Mouse (Mus musculus) heart, embryonic 16.5 days (tissue): ENCODE measurements around the gene Flt3. TPM values are rescaled to one million over a fixed set of nuclear protein-coding genes. Genes with fewer than 3 reads are reported as not detected.

ENCODE experiments used
- ATAC-seq: fragments of 200-750 bp; cut with Nextera tagmentation; replicated peaks from 2 replicates; pipeline ENCODE4 v1.8.0; 2017; ENCODE audit warnings: moderate number of reproducible peaks; ENCODE audit not compliant: insufficient read depth, low FRiP score; ENCODE audit errors: extremely low read depth
- H3K27ac ChIP-seq: fragments of 300-500 bp; sonication (generic); 2 replicates; pipeline ENCODE4 v1.5.1; 2014; ENCODE audit warnings: mild to moderate bottlenecking, low read length, control low read depth, moderate library complexity
- H3K27me3 ChIP-seq: fragments of 300-500 bp; sonication (generic); 2 replicates; pipeline ENCODE4 v1.6.1; 2014; ENCODE audit warnings: low read length, mixed read lengths; ENCODE audit not compliant: control insufficient read depth, insufficient read depth
- H3K36me3 ChIP-seq: fragments of 300-500 bp; sonication (generic); 2 replicates; pipeline ENCODE4 v1.6.1; 2014; ENCODE audit not compliant: control insufficient read depth, insufficient read depth
- H3K4me1 ChIP-seq: fragments of 300-500 bp; sonication (generic); 2 replicates; pipeline ENCODE4 v1.6.1; 2014; ENCODE audit warnings: low read length, mixed read lengths; ENCODE audit not compliant: control insufficient read depth, insufficient read depth
- H3K4me2 ChIP-seq: fragments of 300-500 bp; sonication (generic); 2 replicates; pipeline ENCODE4 v1.6.1; 2014; ENCODE audit warnings: low read depth, mild to moderate bottlenecking, control low read depth, low read length
- H3K4me3 ChIP-seq: fragments of 300-500 bp; sonication (generic); 2 replicates; pipeline ENCODE4 v1.5.1; 2014; ENCODE audit warnings: mild to moderate bottlenecking, control low read depth, low read length
- H3K9ac ChIP-seq: fragments of 300-500 bp; sonication (generic); 2 replicates; pipeline ENCODE4 v1.6.1; 2014; ENCODE audit warnings: low read length, control low read depth
- H3K9me3 ChIP-seq: fragments of 300-500 bp; sonication (generic); replicated peaks from 2 replicates; pipeline ENCODE4 v1.6.1; 2016; ENCODE audit warnings: low read length; ENCODE audit not compliant: control insufficient read depth
- WGBS: fragments of 180-500 bp; shearing (Covaris S2); extraction: QIAGEN DNeasy Blood & Tissue Kit; methylation state at CpG from one replicate; pipeline ENCODE4 v1.1.7; 2014; 5-methylcytosine and 5-hydroxymethylcytosine counted together
- microRNA-seq: library from miRNA; unstranded; fragments of <30 nt; microRNA quantifications from one replicate; pipeline ENCODE4, GENCODE M21; 2017
- polyA plus RNA-seq: library from polyadenylated mRNA; unstranded; fragments of >200 nt; fragmentation: Nextera tagmentation; extraction: Ambion mirVana; gene quantifications from 2 replicates; pipeline ENCODE4 v1.2.1, GENCODE M21; 2015

The Flt3 gene
- polyA plus RNA-seq, 1 experiment from 2014 or later = 0.37 TPM

- no peak overlapping the region for H3K9ac ChIP-seq
- H3K27me3 ChIP-seq = peaks cover 60% of the 10 kb centered on the region
- no peak overlapping the region for H3K4me2 ChIP-seq
- ATAC-seq = no peak
- no peak overlapping the region for H3K4me3 ChIP-seq
- no peaks in the 10 kb centered on the region; the same call in 1 of the 2 replicates for H3K9me3 ChIP-seq
- no peaks in the 10 kb centered on the region for H3K4me1 ChIP-seq
- H3K27ac ChIP-seq = no peak overlapping the region
- no peaks in the 10 kb centered on the region for H3K36me3 ChIP-seq
- 12% methylated on average over 20 of the region's 20 CpGs for WGBS
Observed at GRCm38 (mm10) chr5:147294121-147294520, 106.2 kb downstream of the Flt3 start.

- Histone ChIP-seq H3K4me3 (no peak overlapping the region), H3K36me3 (no peaks in the 10 kb centered on the region), H3K9ac (no peak overlapping the region), H3K9me3 (no peaks in the 10 kb centered on the region; the same call in 1 of the 2 replicates), H3K27me3 (peaks cover 52% of the 10 kb centered on the region), H3K27ac (no peak overlapping the region), H3K4me2 (no peak overlapping the region), H3K4me1 (no peaks in the 10 kb centered on the region)
- WGBS = 20% methylated on average over 18 of the region's 18 CpGs
- peak; percentile 37; the same call in 1 of the 2 replicates for ATAC-seq
Observed at GRCm38 (mm10) chr5:147293127-147293910, 107.0 kb downstream of the Flt3 start.

- Histone ChIP-seq H3K4me2 (no peak overlapping the region), H3K27me3 (peaks cover 45% of the 10 kb centered on the region), H3K9ac (no peak overlapping the region), H3K9me3 (no peaks in the 10 kb centered on the region; the same call in 1 of the 2 replicates), H3K27ac (no peak overlapping the region), H3K4me3 (no peak overlapping the region), H3K36me3 (no peaks in the 10 kb centered on the region), H3K4me1 (no peaks in the 10 kb centered on the region)
- no peak for ATAC-seq
- 26% methylated on average over 13 of the region's 13 CpGs for WGBS
Observed at GRCm38 (mm10) chr5:147292506-147293120, 107.7 kb downstream of the Flt3 start.

- Histone ChIP-seq H3K4me2 (no peak overlapping the region), H3K27me3 (peaks cover 43% of the 10 kb centered on the region), H3K36me3 (no peaks in the 10 kb centered on the region), H3K9me3 (no peaks in the 10 kb centered on the region; the same call in 1 of the 2 replicates), H3K27ac (no peak overlapping the region), H3K9ac (no peak overlapping the region), H3K4me3 (no peak overlapping the region), H3K4me1 (no peaks in the 10 kb centered on the region)
- WGBS = 22% methylated on average over 16 of the region's 16 CpGs
- no peak for ATAC-seq
Observed at GRCm38 (mm10) chr5:147291764-147292505, 108.4 kb downstream of the Flt3 start.

- 76% methylated on average over 4 of the region's 4 CpGs for WGBS
- Histone ChIP-seq H3K27ac (no peak overlapping the region), H3K4me2 (no peak overlapping the region), H3K27me3 (peaks cover 22% of the 10 kb centered on the region), H3K9ac (no peak overlapping the region), H3K36me3 (no peaks in the 10 kb centered on the region), H3K4me3 (no peak overlapping the region), H3K9me3 (0 out of 2 replicates have a peak, but pooled peaks cover 3% of the 10 kb centered on the region), H3K4me1 (no peaks in the 10 kb centered on the region)
- ATAC-seq = no peak
Observed at GRCm38 (mm10) chr5:147284365-147284764, 115.9 kb downstream of the Flt3 start.

Small RNA genes lying within 50 kb of the gene (microRNA-seq; reads per million reads assigned to microRNA genes)
- gene Mir7k = not detected

Other genes with a start within 250 kb of the Flt3 start
- not detected in 2 replicates for gene Gsx1, start 211.8 kb downstream of the Flt3 start, polyA plus RNA-seq
- not detected in 2 replicates for gene Pdx1, start 130.5 kb downstream of the Flt3 start, polyA plus RNA-seq
- 0.47 TPM in 1 of 2 replicates, not detected in the other for gene Cdx2, start 93.2 kb downstream of the Flt3 start, polyA plus RNA-seq
- gene Urad, start 78.0 kb downstream of the Flt3 start, polyA plus RNA-seq = not detected in 2 replicates
- 43.8 and 44.7 TPM in 2 replicates for gene Pan3, start 29.7 kb upstream of the Flt3 start, polyA plus RNA-seq